Mouse (Mus musculus) hindbrain, embryonic 10.5 days (tissue): ENCODE results near the gene Ppp1r14b. TPM values are rescaled to one million over a fixed set of nuclear protein-coding genes. Genes with fewer than 3 reads are reported as not detected.

Experiments used
- DNase-seq: peaks from one replicate; pipeline ENCODE4 v3.0.0-alpha.2; 2017; ENCODE audit warnings: low spot score
- H3K27ac ChIP-seq: fragments of 300-500 bp; sonication (generic); 2 replicates; pipeline ENCODE4 v1.5.1; 2016; ENCODE audit warnings: mild to moderate bottlenecking, moderate library complexity
- H3K27me3 ChIP-seq: fragments of 300-500 bp; sonication (generic); 2 replicates; pipeline ENCODE4 v1.6.1; 2016; ENCODE audit warnings: mild to moderate bottlenecking; ENCODE audit not compliant: poor library complexity, insufficient read depth, severe bottlenecking
- H3K36me3 ChIP-seq: fragments of 300-500 bp; sonication (generic); 2 replicates; pipeline ENCODE4 v1.6.1; 2016; ENCODE audit warnings: mild to moderate bottlenecking, moderate library complexity
- H3K4me1 ChIP-seq: fragments of 300-500 bp; sonication (generic); replicated peaks from 2 replicates; pipeline ENCODE4 v1.6.1; 2016; ENCODE audit warnings: mild to moderate bottlenecking
- H3K4me3 ChIP-seq: fragments of 300-500 bp; sonication (generic); 2 replicates; pipeline ENCODE4 v1.5.1; 2016; ENCODE audit warnings: mild to moderate bottlenecking, moderate library complexity
- H3K9me3 ChIP-seq: fragments of 300-500 bp; sonication (generic); 2 replicates; pipeline ENCODE4 v1.6.1; 2016; ENCODE audit warnings: mild to moderate bottlenecking, moderate library complexity
- WGBS: fragments of 180-500 bp; shearing (Covaris S2); methylation state at CpG from one replicate; pipeline ENCODE4 v1.1.7; 2016; 5-methylcytosine and 5-hydroxymethylcytosine counted together
- polyA plus RNA-seq: library from polyadenylated mRNA; unstranded; fragments of >200 nt; fragmentation: Nextera tagmentation; extraction: Ambion mirVana; gene quantifications from 2 replicates; pipeline ENCODE4 v1.2.1, GENCODE M21; 2016

The Ppp1r14b gene
- polyA plus RNA-seq, 1 experiment from 2014 or later = 186 TPM

DNA sequence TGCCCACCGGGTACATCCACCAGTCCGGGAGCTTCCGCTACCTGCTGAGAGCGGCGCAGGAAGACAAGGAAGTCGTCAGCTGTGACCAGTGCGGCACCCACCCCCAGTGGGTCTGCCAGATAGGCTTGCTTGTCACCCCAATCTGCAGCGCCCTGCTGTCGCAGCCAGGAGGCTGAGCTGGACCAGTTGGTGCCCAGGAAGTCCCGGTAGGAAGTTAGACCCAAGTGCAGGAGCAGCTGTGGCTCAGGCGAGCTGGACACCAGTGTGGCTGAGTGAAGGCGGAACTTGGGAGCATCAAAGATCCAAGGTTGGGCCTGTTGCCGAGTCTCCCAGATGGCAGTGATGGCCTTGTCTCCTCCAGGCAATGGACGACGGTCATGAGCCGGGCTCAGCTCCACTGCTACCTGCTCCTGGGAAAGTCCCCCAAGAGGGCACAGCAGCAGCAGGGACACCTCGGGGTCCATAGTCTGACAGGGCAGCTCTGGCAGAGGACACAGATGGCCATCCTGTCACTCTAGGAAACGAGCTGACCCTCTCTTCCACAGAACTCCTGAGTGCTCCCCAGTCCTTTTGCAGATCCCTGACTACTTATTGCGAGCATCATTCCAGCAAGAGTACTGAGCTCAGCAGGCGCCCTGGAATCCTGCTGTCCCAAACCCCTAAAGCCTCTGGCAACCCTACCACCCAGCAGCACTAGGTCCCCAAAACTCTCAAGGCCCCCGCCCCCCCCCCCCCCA, 20.7 kb downstream of the Ppp1r14b start:
- Histone ChIP-seq H3K4me1 (peaks cover 55% of the 10 kb centered on the region), H3K9me3 (no peaks in the 10 kb centered on the region), H3K27me3 (no peaks in the 10 kb centered on the region), H3K4me3 (peak overlapping the region; percentile 72), H3K27ac (peak overlapping the region; percentile 90), H3K36me3 (peaks cover 28% of the 10 kb centered on the region)
- no peak for DNase-seq
- 50% methylated on average over 21 of the region's 21 CpGs for WGBS

DNA sequence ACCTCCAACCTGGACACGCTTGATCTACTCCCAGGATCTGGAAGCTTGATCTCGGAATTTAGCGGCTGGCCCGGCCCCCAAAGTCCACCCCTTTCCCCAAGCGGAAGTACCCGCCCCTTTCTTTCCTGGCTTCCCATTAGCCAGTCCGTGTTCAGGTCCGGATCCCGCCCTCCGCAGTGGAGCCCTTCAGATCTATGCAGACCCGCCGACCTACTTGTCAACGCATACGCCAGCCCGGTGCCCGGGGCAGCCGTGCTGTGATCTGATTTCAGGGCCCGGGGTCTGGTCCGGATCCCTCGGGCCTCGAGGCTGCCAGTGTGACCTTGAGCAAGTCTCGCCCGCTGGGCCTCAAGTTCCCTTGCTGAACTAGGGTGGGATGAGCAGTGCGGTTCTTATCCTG, 21.2 kb downstream of the Ppp1r14b start, which contains the start of the genes Nudt22 and Trpt1:
TSS of gene Nudt22 (minus strand) at position 112 of the 400 bp plus-strand sequence.
TSS of gene Trpt1 (plus strand) at position 126 of the 400 bp plus-strand sequence.
- Histone ChIP-seq H3K4me1 (peaks cover 55% of the 10 kb centered on the region), H3K27ac (peak within 1 kb of the TSS; percentile 90), H3K36me3 (peaks cover 31% of the 10 kb centered on the region), H3K27me3 (no peaks in the 10 kb centered on the region), H3K4me3 (peak within 1 kb of the TSS; percentile 72), H3K9me3 (no peaks in the 10 kb centered on the region)
- WGBS = under 1% methylated on average over 24 of the region's 24 CpGs
- DNase-seq = peak; percentile 90

- no peaks in the 10 kb centered on the region for H3K9me3 ChIP-seq
- no peak overlapping the region for H3K27ac ChIP-seq
- no peak for DNase-seq
- H3K4me1 ChIP-seq = peaks cover 44% of the 10 kb centered on the region
- H3K4me3 ChIP-seq = no peak overlapping the region
- peaks cover 43% of the 10 kb centered on the region for H3K36me3 ChIP-seq
- 84% methylated on average over 9 of the region's 9 CpGs for WGBS
- no peaks in the 10 kb centered on the region for H3K27me3 ChIP-seq
These were observed 23.0 kb downstream of the Ppp1r14b start for GRCm38 (mm10) chr19:6997721-6998290.

DNA sequence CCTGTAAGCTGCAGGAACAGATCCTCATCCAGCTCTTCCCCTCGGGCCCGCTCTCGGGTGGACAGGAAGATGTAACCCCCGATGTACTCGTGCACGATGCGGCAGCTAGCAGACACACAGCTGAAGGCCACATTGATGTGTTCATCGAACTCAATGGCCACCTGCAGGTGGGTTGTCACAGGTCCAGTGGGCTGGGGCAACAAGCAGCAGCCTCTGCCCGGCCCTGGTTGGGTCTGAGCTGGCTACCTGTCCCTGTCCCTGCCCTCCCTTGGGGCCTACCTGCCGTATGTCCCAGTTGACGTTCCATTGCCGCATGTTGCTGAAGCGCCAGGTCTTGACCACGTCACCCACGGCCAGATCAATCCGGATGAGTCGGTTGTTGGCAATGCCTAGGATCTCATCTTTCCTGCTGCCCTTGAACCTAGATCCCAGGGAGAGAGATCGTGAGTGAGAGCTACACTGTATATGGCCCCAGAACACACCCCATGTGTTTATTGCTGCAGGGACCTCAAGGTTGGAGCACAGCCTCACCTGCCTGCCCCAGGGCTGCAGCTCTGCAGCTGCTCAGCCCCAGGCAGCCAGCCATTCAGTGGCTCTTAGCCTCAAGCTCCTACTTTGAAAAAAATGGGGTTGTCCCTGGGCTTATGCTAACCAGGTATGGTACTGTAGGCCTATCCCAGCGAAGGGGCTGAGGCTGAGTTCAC, 24.7 kb downstream of the Ppp1r14b start:
- DNase-seq = no peak
- no peak overlapping the region for H3K27ac ChIP-seq

DNA sequence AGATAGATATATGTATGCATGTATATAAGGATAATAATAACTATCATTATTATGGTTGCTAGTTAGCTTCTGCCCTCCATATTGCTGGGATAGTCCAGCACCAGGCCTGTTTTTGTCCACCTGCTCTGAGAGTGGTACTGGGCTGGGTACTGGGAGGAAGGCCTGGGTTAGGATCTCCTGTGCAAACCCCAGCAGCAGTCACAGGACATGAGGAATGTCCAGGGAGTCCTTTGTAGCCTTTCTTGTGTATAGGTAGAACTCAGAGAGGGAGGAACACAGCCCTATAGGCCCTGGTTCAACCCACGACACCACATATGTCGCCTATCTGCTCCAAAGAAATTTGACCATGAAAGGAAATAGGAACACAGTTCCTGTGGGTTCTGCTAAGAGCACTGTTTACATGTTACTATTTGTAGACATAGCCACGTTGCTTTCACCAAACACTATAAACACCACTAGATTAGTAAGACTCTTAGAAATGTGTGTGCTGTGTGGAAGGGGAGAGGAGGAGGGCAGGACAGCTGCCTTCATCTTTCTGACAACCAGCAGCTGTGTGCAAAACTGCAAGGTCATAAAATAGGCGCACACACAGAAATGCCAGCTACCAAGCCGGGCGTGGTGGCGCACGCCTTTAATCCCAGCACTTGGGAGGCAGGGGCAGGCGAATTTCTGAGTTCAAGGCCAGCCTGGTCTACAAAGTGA, 32.3 kb downstream of the Ppp1r14b start:
- no peaks in the 10 kb centered on the region for H3K9me3 ChIP-seq
- no peak overlapping the region for H3K4me3 ChIP-seq
- 0 out of 2 replicates have a peak, but pooled peaks cover 5% of the 10 kb centered on the region for H3K36me3 ChIP-seq
- 90% methylated on average over 9 of the region's 9 CpGs for WGBS
- no peak overlapping the region for H3K27ac ChIP-seq
- no peaks in the 10 kb centered on the region for H3K27me3 ChIP-seq
- no peak for DNase-seq
- H3K4me1 ChIP-seq = 0 out of 2 replicates have a peak, but pooled peaks cover 3% of the 10 kb centered on the region

More for the DNA sequence above, 24.7 kb downstream of the Ppp1r14b start:
- H3K4me3 ChIP-seq = no peak overlapping the region
- no peaks in the 10 kb centered on the region for H3K27me3 ChIP-seq
- H3K9me3 ChIP-seq = no peaks in the 10 kb centered on the region
- WGBS = 93% methylated on average over 19 of the region's 19 CpGs
- peaks cover 43% of the 10 kb centered on the region for H3K36me3 ChIP-seq
- H3K4me1 ChIP-seq = peaks cover 32% of the 10 kb centered on the region

DNA sequence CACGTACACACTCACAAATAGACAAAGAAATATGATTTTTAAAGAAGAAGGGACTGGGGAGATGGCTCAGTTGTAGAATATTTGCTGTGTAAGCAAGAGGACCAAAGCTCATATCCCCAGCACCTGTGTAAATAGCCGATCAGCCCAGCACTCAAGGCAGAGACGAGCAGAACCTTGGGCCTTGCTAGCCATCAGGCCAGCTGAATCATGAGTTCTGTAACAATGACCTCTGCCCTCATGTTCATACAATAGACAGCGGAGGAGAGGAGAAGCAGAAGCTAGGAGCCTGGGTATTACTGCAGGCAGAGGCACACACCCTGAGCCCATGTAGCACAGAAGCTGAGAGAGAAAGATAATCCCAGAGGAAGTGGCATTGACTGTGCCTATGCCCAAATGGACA, 37.7 kb downstream of the Ppp1r14b start:
- WGBS = 82% methylated on average over 4 of the region's 4 CpGs

DNA sequence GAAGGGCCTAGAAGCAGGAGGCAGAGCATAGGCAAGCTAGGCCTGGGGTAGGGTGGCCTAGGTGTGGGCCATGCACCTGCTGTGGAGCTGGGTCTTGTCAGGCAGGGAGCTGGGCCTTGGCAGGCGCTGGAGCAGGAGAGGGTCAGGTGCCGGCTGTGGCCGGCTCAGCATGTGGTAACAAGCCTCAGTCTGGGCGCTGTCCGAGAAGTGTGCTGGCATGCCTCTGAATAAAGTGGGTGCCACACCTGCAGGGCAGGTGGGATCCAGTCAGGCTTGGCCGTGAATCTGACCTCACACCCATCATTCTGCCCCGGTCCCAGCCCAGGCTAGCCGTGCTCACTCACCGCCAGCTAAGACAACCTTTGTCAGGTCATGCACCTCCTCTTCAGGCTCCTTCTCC, 39.2 kb downstream of the Ppp1r14b start:
- WGBS = 87% methylated on average over 9 of the region's 9 CpGs
- Histone ChIP-seq H3K36me3 (peaks cover 49% of the 10 kb centered on the region), H3K4me3 (no peak overlapping the region), H3K27ac (no peak overlapping the region), H3K9me3 (no peaks in the 10 kb centered on the region), H3K27me3 (no peaks in the 10 kb centered on the region), H3K4me1 (no peaks in the 10 kb centered on the region)
- DNase-seq = no peak

More for the DNA sequence above, 37.7 kb downstream of the Ppp1r14b start:
- H3K36me3 ChIP-seq = peaks cover 34% of the 10 kb centered on the region
- H3K4me3 ChIP-seq = no peak overlapping the region
- H3K9me3 ChIP-seq = no peaks in the 10 kb centered on the region
- no peaks in the 10 kb centered on the region for H3K27me3 ChIP-seq
- no peak overlapping the region for H3K27ac ChIP-seq
- no peak for DNase-seq
- no peaks in the 10 kb centered on the region for H3K4me1 ChIP-seq

- WGBS = 90% methylated on average over 20 of the region's 20 CpGs
- H3K27me3 ChIP-seq = no peaks in the 10 kb centered on the region
- peaks cover 56% of the 10 kb centered on the region for H3K36me3 ChIP-seq
These were observed 39.8 kb downstream of the Ppp1r14b start for GRCm38 (mm10) chr19:7014481-7015135.

DNA sequence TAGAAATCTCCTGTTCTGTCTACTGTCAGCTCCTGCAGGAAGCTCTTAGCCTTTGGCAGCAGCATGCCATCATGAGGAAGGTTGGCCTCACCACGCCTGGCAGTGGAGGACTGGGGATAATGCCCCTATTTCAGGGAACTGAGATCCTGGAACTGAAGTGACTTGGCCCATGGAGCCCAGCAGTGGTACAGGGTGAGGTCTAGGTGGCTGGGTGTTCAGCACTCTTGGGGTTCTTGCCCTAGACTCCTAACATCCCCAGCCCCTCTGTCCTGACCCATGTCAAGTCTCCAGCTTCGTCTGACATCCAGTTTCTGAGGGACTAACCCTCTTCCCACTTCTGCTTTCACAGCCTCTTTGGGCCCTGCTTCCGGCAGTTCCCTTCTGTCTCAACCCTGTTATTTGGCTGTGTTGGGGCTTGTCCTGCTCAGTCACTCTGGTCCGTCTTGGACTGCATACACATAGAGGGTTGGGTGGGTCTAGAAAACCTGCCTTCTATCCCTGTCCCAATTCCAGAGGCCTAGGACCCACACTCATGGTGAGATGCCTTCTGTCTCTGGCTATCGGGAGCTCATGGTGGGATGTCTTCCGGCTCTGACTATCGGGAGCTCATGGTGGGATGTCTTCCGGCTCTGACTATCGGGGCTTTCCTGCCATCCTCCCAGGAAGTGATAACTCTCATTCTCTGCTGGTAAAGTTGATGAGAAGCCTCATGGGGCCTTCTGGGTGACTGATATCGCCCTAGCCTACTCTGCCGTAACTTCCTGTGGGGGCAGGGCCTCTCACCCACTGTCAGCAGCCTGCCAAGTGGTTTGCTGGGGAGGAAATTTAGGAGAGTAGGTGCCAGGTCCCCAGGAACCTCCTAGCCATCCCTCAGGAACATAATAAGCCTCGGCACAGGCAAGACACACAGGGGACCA, 43.0 kb downstream of the Ppp1r14b start:
- Histone ChIP-seq H3K9me3 (no peaks in the 10 kb centered on the region), H3K36me3 (peaks cover 88% of the 10 kb centered on the region), H3K4me1 (no peaks in the 10 kb centered on the region), H3K4me3 (no peak overlapping the region), H3K27ac (no peak overlapping the region), H3K27me3 (no peaks in the 10 kb centered on the region)
- no peak for DNase-seq
- 83% methylated on average over 12 of the region's 12 CpGs for WGBS

More at GRCm38 (mm10) chr19:7014481-7015135, 39.8 kb downstream of the Ppp1r14b start:
- Histone ChIP-seq H3K9me3 (no peaks in the 10 kb centered on the region), H3K27ac (no peak overlapping the region), H3K4me3 (no peak overlapping the region), H3K4me1 (no peaks in the 10 kb centered on the region)
- DNase-seq = no peak

- WGBS = 89% methylated on average over 11 of the region's 11 CpGs
- Histone ChIP-seq H3K4me3 (no peak overlapping the region), H3K27ac (no peak overlapping the region), H3K27me3 (no peaks in the 10 kb centered on the region), H3K4me1 (no peaks in the 10 kb centered on the region), H3K9me3 (no peaks in the 10 kb centered on the region), H3K36me3 (peaks cover 90% of the 10 kb centered on the region)
- DNase-seq = no peak
These were observed 43.8 kb downstream of the Ppp1r14b start for GRCm38 (mm10) chr19:7018546-7018945.

DNA sequence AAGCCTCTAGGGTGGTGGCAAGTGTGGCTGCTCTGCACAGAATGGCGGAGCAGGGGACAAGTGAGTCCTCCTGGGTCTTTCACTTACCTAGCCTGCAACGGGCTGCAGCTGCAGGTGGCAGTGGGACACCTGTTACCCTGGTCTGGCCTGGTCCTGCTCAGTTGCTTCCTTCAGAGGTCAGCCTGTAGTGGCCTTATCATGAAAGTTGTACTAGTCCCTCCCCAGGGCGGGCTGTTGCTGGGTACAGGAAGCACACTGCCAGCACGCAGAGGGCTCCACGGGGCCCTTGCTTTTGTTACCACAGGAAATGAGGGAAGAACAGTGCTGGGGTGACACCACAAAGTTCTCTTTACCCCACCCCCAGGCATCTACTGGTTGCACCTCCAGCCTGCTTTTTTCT, 44.4 kb downstream of the Ppp1r14b start, which contains the start of gene Fermt3:
TSS of gene Fermt3 (minus strand) at position 279 of the 400 bp plus-strand sequence.
- Histone ChIP-seq H3K4me1 (no peaks in the 10 kb centered on the region), H3K27ac (no peak within 1 kb of the TSS), H3K4me3 (no peak within 1 kb of the TSS; the same call in 1 of the 2 replicates), H3K9me3 (no peaks in the 10 kb centered on the region), H3K27me3 (no peaks in the 10 kb centered on the region), H3K36me3 (peaks cover 90% of the 10 kb centered on the region)
- no peak for DNase-seq
- 91% methylated on average over 5 of the region's 5 CpGs for WGBS
